Mouse (Mus musculus) lung, postnatal 0 days (tissue): Measurements from ENCODE around the gene Olfr1184. TPM values are rescaled to one million over a fixed set of nuclear protein-coding genes. Genes with fewer than 3 reads are reported as not detected.
"Not testable (repeated sequence)": the region's sequence is repeated elsewhere in the genome, so short reads cannot be mapped to it uniquely, and the experiment has no call there.

Experiments used
- ATAC-seq: fragments of 200-750 bp; cut with Nextera tagmentation; 2 replicates; pipeline ENCODE4 v1.8.0; 2017; ENCODE audit warnings: moderate library complexity
- DNase-seq: peaks from one replicate; pipeline ENCODE4 v3.0.0-alpha.2; 2016; ENCODE audit warnings: low spot score
- H3K27ac ChIP-seq: fragments of 300-500 bp; sonication (generic); 2 replicates; pipeline ENCODE4 v1.5.1; 2014; ENCODE audit warnings: antibody characterized with exemption, mild to moderate bottlenecking, low read length, mixed read lengths
- H3K27me3 ChIP-seq: fragments of 300-500 bp; sonication (generic); replicated peaks from 2 replicates; pipeline ENCODE4 v1.6.1; 2014; ENCODE audit warnings: low read length, mixed read lengths; ENCODE audit not compliant: insufficient read depth
- H3K36me3 ChIP-seq: fragments of 300-500 bp; sonication (generic); 2 replicates; pipeline ENCODE4 v1.6.1; 2014; ENCODE audit warnings: low read length, mixed read lengths; ENCODE audit not compliant: insufficient read depth
- H3K4me1 ChIP-seq: fragments of 300-500 bp; sonication (generic); 2 replicates; pipeline ENCODE4 v1.6.1; 2014; ENCODE audit warnings: antibody characterized with exemption, low read depth, low read length, mixed read lengths; ENCODE audit not compliant: insufficient read depth
- H3K4me2 ChIP-seq: fragments of 300-500 bp; sonication (generic); replicated peaks from 2 replicates; pipeline ENCODE4 v1.6.1; 2014; ENCODE audit warnings: low read depth, mild to moderate bottlenecking, low read length, moderate library complexity, mixed read lengths
- H3K4me3 ChIP-seq: fragments of 300-500 bp; sonication (generic); 2 replicates; pipeline ENCODE4 v1.5.1; 2014; ENCODE audit warnings: low read depth, low read length
- H3K9ac ChIP-seq: fragments of 300-500 bp; sonication (generic); replicated peaks from 2 replicates; pipeline ENCODE4 v1.6.1; 2014; ENCODE audit warnings: low read depth, mild to moderate bottlenecking
- H3K9me3 ChIP-seq: fragments of 300-500 bp; sonication (generic); 2 replicates; pipeline ENCODE4 v1.6.1; 2016; ENCODE audit warnings: low read length, mixed read lengths
- CTCF ChIP-seq: IDR thresholded peaks from 2 replicates; pipeline ENCODE4 v1.5.1; 2016; ENCODE audit warnings: antibody characterized with exemption, mild to moderate bottlenecking
- EP300 ChIP-seq: IDR thresholded peaks from 2 replicates; pipeline ENCODE4 v1.6.1; 2016; ENCODE audit warnings: antibody characterized with exemption, mild to moderate bottlenecking, control low read depth
- WGBS: fragments of 180-500 bp; shearing (Covaris S2); extraction: QIAGEN DNeasy Blood & Tissue Kit; methylation state at CpG from one replicate; pipeline ENCODE4 v1.1.7; 2014; 5-methylcytosine and 5-hydroxymethylcytosine counted together
- polyA plus RNA-seq: library from polyadenylated mRNA; unstranded; fragments of >200 nt; fragmentation: Nextera tagmentation; extraction: Ambion mirVana; gene quantifications from 2 replicates; pipeline ENCODE4 v1.2.1, GENCODE M21; 2015

Olfr1184 gene
- polyA plus RNA-seq, result not detected in 2 replicates

DNA sequence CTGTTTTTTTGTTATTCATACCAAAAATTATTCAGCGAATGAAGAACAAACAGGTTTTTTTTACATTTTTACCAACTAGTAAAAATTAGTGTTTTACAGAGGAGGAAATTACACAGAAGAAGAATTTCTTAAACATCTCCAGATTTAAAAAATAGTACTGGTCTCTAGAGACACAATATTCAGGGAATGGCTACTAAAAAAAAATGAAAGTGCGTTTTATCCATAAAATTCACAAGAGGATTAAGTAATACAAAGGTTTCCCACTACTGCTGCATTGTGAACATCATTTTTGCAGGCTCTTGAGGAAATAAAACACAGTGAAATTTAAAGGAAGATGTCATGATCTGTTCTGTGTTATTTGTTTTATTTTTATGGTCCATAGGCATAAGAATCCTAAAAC is at the start of gene Olfr1184:
TSS of gene Olfr1184 (plus strand) at position 301 of the 400 bp plus-strand sequence.
- Histone ChIP-seq H3K4me3 (no peak within 1 kb of the TSS), H3K4me2 (no peak within 1 kb of the TSS), H3K9ac (no peak within 1 kb of the TSS), H3K4me1 (no peaks in the 10 kb centered on the region), H3K27me3 (no peaks in the 10 kb centered on the region), H3K9me3 (no peaks in the 10 kb centered on the region), H3K27ac (no peak within 1 kb of the TSS), H3K36me3 (no peaks in the 10 kb centered on the region)
- no peak for DNase-seq
- 83% methylated on average over 2 of the region's 2 CpGs for WGBS
- ATAC-seq, result no peak
- TF ChIP-seq CTCF, result no peak

DNA sequence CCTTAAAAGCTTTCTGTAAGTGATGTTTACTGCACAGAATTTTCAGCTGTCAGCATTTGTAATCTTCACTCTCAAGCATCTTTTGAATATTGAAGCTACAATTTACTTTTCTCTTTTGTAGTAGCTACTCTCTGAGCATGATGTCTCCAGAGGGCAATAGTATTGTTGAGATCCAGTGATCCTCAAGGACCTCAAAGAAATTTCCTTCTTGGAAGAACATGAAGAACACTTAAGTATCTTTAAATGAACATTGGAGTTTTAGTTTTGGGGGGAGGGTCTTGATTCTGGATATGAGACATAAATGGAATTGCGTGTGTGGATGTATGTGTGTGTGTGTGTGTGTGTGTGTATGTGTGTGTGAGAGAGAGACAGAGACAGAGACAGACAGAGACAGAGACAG is 34.4 kb upstream of the Olfr1184 start, which contains the start of gene Gm13757:
TSS of gene Gm13757 (minus strand) at position 101 of the 400 bp plus-strand sequence.
- Histone ChIP-seq H3K4me1 (no peaks in the 10 kb centered on the region), H3K36me3 (no peaks in the 10 kb centered on the region), H3K9ac (no peak within 1 kb of the TSS), H3K4me2 (no peak within 1 kb of the TSS), H3K4me3 (no peak within 1 kb of the TSS), H3K27ac (no peak within 1 kb of the TSS), H3K9me3 (no peaks in the 10 kb centered on the region), H3K27me3 (no peaks in the 10 kb centered on the region)
- ATAC-seq, result no peak
- TF ChIP-seq CTCF, result no peak
- no peak for TF ChIP-seq EP300
- 92% methylated on average over 1 of the region's 1 CpGs for WGBS
- DNase-seq, result no peak

DNA sequence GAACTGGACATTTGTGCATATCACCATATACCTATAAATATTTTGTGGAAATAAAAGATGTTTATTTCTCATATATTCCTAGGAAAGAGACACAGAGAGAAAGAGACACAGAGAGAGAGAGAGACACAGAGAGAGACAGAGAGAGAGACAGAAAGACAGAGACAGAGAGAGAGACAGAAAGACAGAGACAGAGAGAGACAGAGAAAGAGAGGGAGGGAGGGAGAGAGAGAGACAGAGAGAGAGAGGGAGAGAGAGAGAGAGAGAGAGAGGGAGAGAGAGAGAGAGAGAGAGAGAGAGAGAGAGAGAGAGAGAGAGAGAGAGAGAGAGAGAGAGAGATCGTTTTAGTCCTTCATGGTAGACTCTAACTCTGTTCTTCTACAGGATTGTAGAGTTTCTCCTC is 28.8 kb upstream of the Olfr1184 start, which contains the start of gene Olfr1183:
TSS of gene Olfr1183 (plus strand) at position 301 of the 400 bp plus-strand sequence.
- not testable (repeated sequence) for H3K36me3 ChIP-seq, H3K4me1 ChIP-seq, H3K9ac ChIP-seq, DNase-seq, H3K4me2 ChIP-seq, H3K27ac ChIP-seq, H3K27me3 ChIP-seq, ATAC-seq, H3K4me3 ChIP-seq, H3K9me3 ChIP-seq
- 92% methylated on average over 1 of the region's 1 CpGs for WGBS

DNA sequence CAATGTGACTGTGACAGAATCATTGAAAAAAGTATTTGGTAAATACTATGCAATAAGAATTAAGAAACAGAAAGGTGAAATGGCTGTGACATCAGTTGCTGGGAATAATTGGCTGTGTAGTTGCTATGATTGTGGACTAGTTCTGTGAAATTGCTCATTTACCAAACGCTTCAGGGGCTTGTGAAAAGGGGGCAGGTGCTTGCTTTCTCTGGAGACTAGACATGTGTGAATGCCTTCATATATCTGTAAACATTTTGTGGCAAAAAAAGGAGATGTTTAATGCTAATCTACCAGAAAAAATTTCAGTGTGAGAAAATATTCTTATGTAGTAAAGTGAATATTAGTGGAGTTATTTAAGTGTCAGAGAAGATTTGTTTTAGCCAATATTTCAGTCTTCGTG is 9.6 kb downstream of the Olfr1184 start, which contains the start of gene Olfr1185-ps1:
TSS of gene Olfr1185-ps1 (plus strand) at position 301 of the 400 bp plus-strand sequence.
- Histone ChIP-seq H3K4me2 (no peak within 1 kb of the TSS), H3K27ac (no peak within 1 kb of the TSS), H3K9ac (no peak within 1 kb of the TSS), H3K36me3 (no peaks in the 10 kb centered on the region), H3K4me1 (no peaks in the 10 kb centered on the region), H3K9me3 (no peaks in the 10 kb centered on the region), H3K4me3 (no peak within 1 kb of the TSS), H3K27me3 (no peaks in the 10 kb centered on the region)
- ATAC-seq (no peak), DNase-seq (no peak)
- TF ChIP-seq EP300, result no peak
- WGBS, result 55% methylated on average over 2 of the region's 2 CpGs

DNA sequence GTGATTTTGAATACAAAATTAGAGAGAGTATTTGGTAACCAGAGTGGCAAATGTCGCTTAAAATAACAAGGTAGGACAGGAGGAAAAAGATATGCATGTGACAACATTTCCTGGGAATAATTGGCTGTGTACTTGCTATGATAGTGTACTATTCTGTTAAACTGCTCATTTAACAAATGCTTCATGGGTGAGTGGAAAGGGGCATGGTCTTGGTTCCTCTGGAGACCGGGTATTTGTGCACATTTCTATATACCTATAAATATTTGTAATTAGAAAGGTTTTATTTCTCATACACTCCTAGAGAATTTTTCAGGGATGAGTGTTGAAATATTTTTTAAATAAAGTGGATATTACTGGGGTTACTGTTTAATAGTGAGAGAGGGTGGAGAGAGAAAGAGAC is 34.9 kb downstream of the Olfr1184 start, which contains the start of gene Olfr1186:
TSS of gene Olfr1186 (plus strand) at position 301 of the 400 bp plus-strand sequence.
- no peak within 1 kb of the TSS for H3K4me2 ChIP-seq
- no peaks in the 10 kb centered on the region for H3K9me3 ChIP-seq
- no peaks in the 10 kb centered on the region for H3K4me1 ChIP-seq
- no peaks in the 10 kb centered on the region for H3K36me3 ChIP-seq
- H3K27me3 ChIP-seq, result no peaks in the 10 kb centered on the region
- TF ChIP-seq CTCF, result no peak
- no peak for TF ChIP-seq EP300
- no peak within 1 kb of the TSS for H3K27ac ChIP-seq
- no peak for ATAC-seq
- no peak within 1 kb of the TSS for H3K9ac ChIP-seq
- no peak for DNase-seq
- 81% methylated on average over 2 of the region's 2 CpGs for WGBS
- no peak within 1 kb of the TSS for H3K4me3 ChIP-seq

DNA sequence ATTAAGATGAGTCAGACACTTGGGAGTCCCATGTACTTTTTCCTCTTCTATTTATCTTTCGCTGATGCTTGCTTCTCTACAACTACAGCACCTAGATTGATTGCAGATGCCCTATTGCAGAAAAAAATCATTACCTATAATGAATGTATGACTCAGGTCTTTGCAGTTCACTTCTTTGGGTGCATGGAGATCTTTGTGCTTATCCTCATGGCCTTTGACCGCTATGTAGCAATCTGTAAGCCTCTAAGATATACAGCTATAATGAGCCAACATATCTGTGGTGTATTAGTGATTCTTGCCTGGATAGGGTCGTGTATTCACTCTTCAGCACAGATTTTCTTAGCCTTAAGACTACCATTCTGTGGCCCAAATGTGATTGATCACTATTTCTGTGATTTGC is 42.3 kb downstream of the Olfr1184 start:
- Histone ChIP-seq H3K36me3 (no peaks in the 10 kb centered on the region), H3K4me3 (no peak overlapping the region), H3K27ac (no peak overlapping the region), H3K9me3 (no peaks in the 10 kb centered on the region), H3K4me2 (no peak overlapping the region), H3K27me3 (no peaks in the 10 kb centered on the region), H3K9ac (no peak overlapping the region), H3K4me1 (no peaks in the 10 kb centered on the region)
- ATAC-seq, result no peak
- WGBS, result 57% methylated on average over 3 of the region's 3 CpGs
- TF ChIP-seq EP300 (no peak), CTCF (no peak)
- DNase-seq, result no peak

Other genes starting within 250 kb of the Olfr1184 start
- not detected in 2 replicates for gene Olfr1173, start 203.7 kb upstream of the Olfr1184 start, polyA plus RNA-seq
- gene Olfr1174-ps, start 168.5 kb upstream of the Olfr1184 start, polyA plus RNA-seq, result not detected in 2 replicates
- gene Olfr1175-ps, start 156.4 kb upstream of the Olfr1184 start, polyA plus RNA-seq, result not detected in 2 replicates
- not detected in 2 replicates for gene Olfr1176, start 146.9 kb upstream of the Olfr1184 start, polyA plus RNA-seq
- not detected in 2 replicates for gene Olfr1177-ps, start 137.1 kb upstream of the Olfr1184 start, polyA plus RNA-seq
- not detected in 2 replicates for gene Olfr1178, start 96.5 kb upstream of the Olfr1184 start, polyA plus RNA-seq
- not detected in 2 replicates for gene Olfr1179, start 77.1 kb upstream of the Olfr1184 start, polyA plus RNA-seq
- not detected in 2 replicates for gene Olfr1180, start 64.4 kb upstream of the Olfr1184 start, polyA plus RNA-seq
- gene Olfr1181, start 57.4 kb upstream of the Olfr1184 start, polyA plus RNA-seq, result not detected in 2 replicates
- not detected in 2 replicates for gene Gm13757, start 34.5 kb upstream of the Olfr1184 start, polyA plus RNA-seq
- gene Olfr1183, start 28.7 kb upstream of the Olfr1184 start, polyA plus RNA-seq, result not detected in 2 replicates
- gene Olfr1185-ps1, start 9.7 kb downstream of the Olfr1184 start, polyA plus RNA-seq, result not detected in 2 replicates
- not detected in 2 replicates for gene Olfr1186, start 35.0 kb downstream of the Olfr1184 start, polyA plus RNA-seq
- gene Olfr1188, start 73.3 kb downstream of the Olfr1184 start, polyA plus RNA-seq, result not detected in 2 replicates
- gene Olfr1189, start 102.9 kb downstream of the Olfr1184 start, polyA plus RNA-seq, result not detected in 2 replicates
- gene Olfr1191-ps1, start 156.9 kb downstream of the Olfr1184 start, polyA plus RNA-seq, result not detected in 2 replicates
- gene Olfr1192-ps1, start 164.9 kb downstream of the Olfr1184 start, polyA plus RNA-seq, result not detected in 2 replicates
- gene Olfr1193, start 192.0 kb downstream of the Olfr1184 start, polyA plus RNA-seq, result not detected in 2 replicates
- gene Olfr1195, start 205.6 kb downstream of the Olfr1184 start, polyA plus RNA-seq, result not detected in 2 replicates
- gene Olfr1196, start 221.0 kb downstream of the Olfr1184 start, polyA plus RNA-seq, result not detected in 2 replicates
- not detected in 2 replicates for gene Olfr1197, start 248.8 kb downstream of the Olfr1184 start, polyA plus RNA-seq